Mouse (Mus musculus) erythroblast, embryonic 14.5 days (primary cell): ENCODE results near the gene Gmnn.

Source experiments
- GATA1 ChIP-seq: IDR thresholded peaks from 2 replicates; pipeline ENCODE4 v1.6.1; 2012; ENCODE audit warnings: low read length, inconsistent platforms, mixed read lengths
- TAL1 ChIP-seq: IDR thresholded peaks from 3 replicates; pipeline ENCODE4 v1.6.1; 2012; ENCODE audit warnings: low read length, inconsistent platforms, mixed read lengths

- TF ChIP-seq GATA1 (no peak), TAL1 (no peak)
Measured at GRCm38 (mm10) chr13:24800674-24801307, 39.1 kb upstream of the Gmnn start.
